14 mouse cellular contexts compared by ENCODE assay signal in the genomic region with DNA sequence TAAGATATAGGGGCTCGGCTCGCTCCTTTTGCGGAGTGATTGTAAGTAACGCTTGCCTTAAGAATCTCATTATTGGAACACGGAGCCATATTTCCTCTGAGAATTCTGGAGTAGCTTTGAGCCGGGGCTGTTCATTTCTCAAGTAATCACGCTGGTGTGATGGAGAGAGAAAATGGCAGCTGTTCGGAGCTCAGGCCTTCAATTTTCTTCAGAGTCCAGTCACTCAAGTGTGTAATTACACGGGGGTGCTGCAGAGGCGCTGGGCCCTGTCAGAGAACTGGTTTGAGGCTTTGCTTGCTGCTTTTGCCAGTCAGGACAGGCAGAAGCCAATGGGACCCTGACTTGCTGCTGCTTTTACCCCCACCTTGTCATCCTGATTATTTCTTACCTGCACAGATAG.
DNase-seq lines count a peak whose midpoint lies in the region; ATAC-seq lines count a peak whose summit lies in the region.
"Had no signal": no experiment of that assay in that cellular context is flagged by ENCODE, and none has a peak within 500 bp of the region (broad histone marks: within the 10 kb centered on the region; RNA-seq: fewer than 3 reads in every experiment).

No protein-coding gene starts in this region.

- H3K9ac ChIP-seq in forebrain, embryonic 14.5 days (ENCODE audit: low read length): no peak overlapping the region
- no peak overlapping the region for H3K9ac ChIP-seq in limb, embryonic 12.5 days (replicated peaks)
- no peak overlapping the region for H3K9ac ChIP-seq in neural tube, embryonic 15.5 days (replicated peaks)
- H3K9ac ChIP-seq: limb, embryonic 15.5 days had no signal

- DNase-seq in embryo, embryonic 10 days (ENCODE audit: low spot score): peak; percentile 28
- no peak for DNase-seq in embryo, embryonic 9.5 days (ENCODE audit: extremely low spot score)
- peak; percentile 56 for DNase-seq in forebrain, embryonic 14.5 days (ENCODE audit: low spot score)
- no peak for DNase-seq in adrenal gland, adult (ENCODE audit: inconsistent age in 2 of 2, low spot score in 1 of 2)
- DNase-seq in adrenal gland, postnatal 4 days (ENCODE audit: low spot score in 2 of 2): no peak
- no peak for DNase-seq in gastrocnemius, postnatal 36 days
- DNase-seq: gastrocnemius, postnatal 10 days; kidney, adult 2 months; right cerebral cortex, postnatal 25 days; thymus, postnatal 4 days had no signal

- 0 out of 2 replicates have a peak overlapping the region, but pooled peaks have one; percentile 6 for H3K27ac ChIP-seq in forebrain, embryonic 14.5 days (ENCODE audit: low read depth, low read length)
- 0 out of 2 replicates have a peak overlapping the region, but pooled peaks have one; percentile 64 for H3K27ac ChIP-seq in limb, embryonic 12.5 days
- H3K27ac ChIP-seq in neural tube, embryonic 15.5 days (replicated peaks): peak overlapping the region; percentile 56
- H3K27ac ChIP-seq: limb, embryonic 15.5 days had no signal

- 45% methylated on average over 10 of the region's 10 CpGs for WGBS in forebrain, embryonic 14.5 days
- WGBS in limb, embryonic 12.5 days: 80% methylated on average over 10 of the region's 10 CpGs
- 29% methylated on average over 10 of the region's 10 CpGs for WGBS in neural tube, embryonic 15.5 days

- no peak overlapping the region for H3K4me2 ChIP-seq in forebrain, embryonic 14.5 days (ENCODE audit: low read length)
- no peak overlapping the region for H3K4me2 ChIP-seq in limb, embryonic 12.5 days
- H3K4me2 ChIP-seq in neural tube, embryonic 15.5 days: no peak overlapping the region
- H3K4me2 ChIP-seq: limb, embryonic 15.5 days had no signal

- H3K36me3 ChIP-seq in forebrain, embryonic 14.5 days (ENCODE audit: control insufficient read depth, insufficient read depth, low read length): peaks cover 33% of the 10 kb centered on the region
- H3K36me3 ChIP-seq in limb, embryonic 12.5 days: peaks cover 50% of the 10 kb centered on the region
- peaks cover 25% of the 10 kb centered on the region for H3K36me3 ChIP-seq in neural tube, embryonic 15.5 days

- H3K9me3 ChIP-seq in forebrain, embryonic 14.5 days (replicated peaks; ENCODE audit: control insufficient read depth, low read length): no peaks in the 10 kb centered on the region
- H3K9me3 ChIP-seq in limb, embryonic 12.5 days: no peaks in the 10 kb centered on the region
- no peaks in the 10 kb centered on the region for H3K9me3 ChIP-seq in neural tube, embryonic 15.5 days (replicated peaks)
- H3K9me3 ChIP-seq: limb, embryonic 15.5 days had no signal

- no peaks in the 10 kb centered on the region for H3K27me3 ChIP-seq in forebrain, embryonic 14.5 days (replicated peaks; ENCODE audit: control insufficient read depth, insufficient read depth, low read length)
- no peaks in the 10 kb centered on the region for H3K27me3 ChIP-seq in limb, embryonic 12.5 days
- no peaks in the 10 kb centered on the region for H3K27me3 ChIP-seq in neural tube, embryonic 15.5 days (replicated peaks)
- H3K27me3 ChIP-seq: limb, embryonic 15.5 days had no signal

- H3K4me1 ChIP-seq in forebrain, embryonic 14.5 days (ENCODE audit: control insufficient read depth, insufficient read depth, low read length): no peaks in the 10 kb centered on the region
- no peaks in the 10 kb centered on the region for H3K4me1 ChIP-seq in limb, embryonic 12.5 days (replicated peaks)
- peaks cover 12% of the 10 kb centered on the region; the same call in 1 of the 2 replicates for H3K4me1 ChIP-seq in neural tube, embryonic 15.5 days

- intact Hi-C loops in gastrocnemius, postnatal 36 days (cut with DNase I): no loop called here

- ATAC-seq in forebrain, embryonic 14.5 days: no peak
- ATAC-seq in limb, embryonic 12.5 days (ENCODE audit: insufficient number of reproducible peaks, insufficient read depth, low FRiP score, low TSS enrichment, low read depth): no peak
- no peak; the same call in 1 of the 2 replicates for ATAC-seq in neural tube, embryonic 15.5 days (ENCODE audit: low FRiP score)
- ATAC-seq: lung, postnatal 0 days had no signal

- H3K4me3 ChIP-seq in forebrain, embryonic 14.5 days (ENCODE audit: low read depth, low read length): no peak overlapping the region
- H3K4me3 ChIP-seq in limb, embryonic 12.5 days (replicated peaks): no peak overlapping the region
- no peak overlapping the region for H3K4me3 ChIP-seq in neural tube, embryonic 15.5 days (replicated peaks)
- H3K4me3 ChIP-seq: limb, embryonic 15.5 days had no signal

Comparison
In these comparisons a context has a peak if more than half of its experiments do, and no peak if none do; other contexts are left out.
1. DNase-seq: peak in embryo, embryonic 10 days (single experiment) and forebrain, embryonic 14.5 days (single experiment); none in embryo, embryonic 9.5 days (single experiment), adrenal gland, adult (0 of 2), adrenal gland, postnatal 4 days (0 of 2) and gastrocnemius, postnatal 36 days (0 of 2).
2. H3K27ac ChIP-seq: peak in every context shown above with its lines; median percentile 64 in limb, embryonic 12.5 days; 56 in neural tube, embryonic 15.5 days; 6 in forebrain, embryonic 14.5 days.